Mouse (Mus musculus): ENCODE data around the gene Chn1.

DNA sequence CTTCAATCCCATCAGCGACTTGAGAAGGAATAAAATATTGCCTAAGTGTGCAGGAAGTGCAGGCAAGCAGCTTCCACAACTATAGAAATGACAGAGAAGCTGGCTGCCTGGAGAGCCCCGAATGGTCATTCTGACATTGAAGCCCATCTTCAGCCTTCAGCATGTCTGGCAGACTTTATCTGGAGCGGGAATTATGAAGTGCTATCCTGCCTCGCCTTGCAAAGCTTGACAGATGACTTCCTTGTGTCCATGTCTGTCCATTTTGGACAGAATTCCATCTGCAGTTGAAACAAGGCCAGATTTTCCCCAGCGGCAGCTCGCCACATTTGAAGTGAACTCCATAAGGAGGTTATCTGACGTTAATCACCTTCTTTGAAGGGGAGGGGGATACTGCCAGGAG, 15.2 kb downstream of the Chn1 start:
- TF ChIP-seq CTCF (IDR thresholded peaks at IDR 0.05; ENCODE audit: low read depth, low read length) (no peak), GATA1 (IDR thresholded peaks at IDR 0.05; ENCODE audit: borderline replicate concordance, low read length) (no peak), TAL1 (conservative IDR thresholded peaks at IDR 0.05; ENCODE audit: low read depth, low read length) (no peak)
